In the genomic region with DNA sequence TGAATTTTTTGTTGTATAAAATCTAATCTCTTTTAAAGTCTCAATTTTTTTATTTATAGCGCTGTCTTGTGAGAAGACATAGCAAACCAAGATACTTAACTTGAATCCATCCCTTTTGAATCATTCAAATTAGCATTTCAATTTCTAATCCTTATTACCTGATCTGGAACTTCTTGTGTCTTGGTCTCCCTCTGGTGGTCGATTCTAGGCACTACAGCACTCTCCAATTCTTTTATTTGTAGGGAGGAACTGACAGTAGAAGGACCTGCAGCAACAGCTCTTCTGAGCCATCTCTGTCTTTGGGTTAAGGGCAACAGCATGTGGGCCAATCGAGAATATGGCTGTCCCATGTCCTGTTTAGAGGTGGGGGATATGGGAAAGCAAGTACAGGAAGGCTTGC, we compare ENCODE assay signal across 9 mouse cellular contexts. TPM values are rescaled to one million over a fixed set of nuclear protein-coding genes. Genes with fewer than 3 reads are reported as not detected.
A peak's percentile ranks its signal among the peaks of the same experiment; 100 is the strongest.
DNase-seq lines count a peak whose midpoint lies in the region; ATAC-seq and TF ChIP-seq lines count a peak whose summit lies in the region.
"Had no signal": no experiment of that assay in that cellular context is flagged by ENCODE, and none has a peak within 500 bp of the region (broad histone marks: within the 10 kb centered on the region; RNA-seq: fewer than 3 reads in every experiment).

No protein-coding gene starts in this region.

- TF ChIP-seq CTCF in stomach, postnatal 0 days (IDR thresholded peaks at IDR 0.05; ENCODE audit: low read depth), result peak; percentile 84

- no peak overlapping the region for H3K9ac ChIP-seq in embryonic facial prominence, embryonic 14.5 days (ENCODE audit: low read depth, low read length)
- H3K9ac ChIP-seq in limb, embryonic 11.5 days (ENCODE audit: low read length), result no peak overlapping the region
- H3K9ac ChIP-seq in stomach, postnatal 0 days (ENCODE audit: low read length), result no peak overlapping the region
- H3K9ac ChIP-seq: heart, embryonic 13.5 days; neural tube, embryonic 12.5 days had no signal

- no peaks in the 10 kb centered on the region for H3K4me1 ChIP-seq in embryonic facial prominence, embryonic 14.5 days (ENCODE audit: control insufficient read depth, insufficient read depth, low read length)
- H3K4me1 ChIP-seq in limb, embryonic 11.5 days (ENCODE audit: control insufficient read depth, insufficient read depth, low read length), result no peaks in the 10 kb centered on the region
- no peaks in the 10 kb centered on the region for H3K4me1 ChIP-seq in stomach, postnatal 0 days (replicated peaks; ENCODE audit: control insufficient read depth, insufficient read depth)
- H3K4me1 ChIP-seq: heart, embryonic 13.5 days; neural tube, embryonic 12.5 days had no signal

- no peak overlapping the region for H3K27ac ChIP-seq in embryonic facial prominence, embryonic 14.5 days (replicated peaks; ENCODE audit: low read depth, low read length)
- no peak overlapping the region for H3K27ac ChIP-seq in limb, embryonic 11.5 days (replicated peaks; ENCODE audit: low read depth, low read length)
- H3K27ac ChIP-seq in stomach, postnatal 0 days (replicated peaks), result no peak overlapping the region
- H3K27ac ChIP-seq: heart, embryonic 13.5 days; neural tube, embryonic 12.5 days had no signal

- whole genome bisulfite sequencing in embryonic facial prominence, embryonic 14.5 days, result 8% methylated on average over 3 of the region's 3 CpGs
- 10% methylated on average over 3 of the region's 3 CpGs for WGBS in limb, embryonic 11.5 days
- 5% methylated on average over 3 of the region's 3 CpGs for WGBS in stomach, postnatal 0 days

- no peak for ATAC-seq in embryonic facial prominence, embryonic 14.5 days (ENCODE audit: low read depth)
- no peak for ATAC-seq in limb, embryonic 11.5 days (ENCODE audit: insufficient number of reproducible peaks, low FRiP score, low TSS enrichment, low read depth)
- no peak for ATAC-seq in stomach, postnatal 0 days (ENCODE audit: low FRiP score, low TSS enrichment)

- no peaks in the 10 kb centered on the region for H3K9me3 ChIP-seq in embryonic facial prominence, embryonic 14.5 days (ENCODE audit: control insufficient read depth, low read length)
- no peaks in the 10 kb centered on the region for H3K9me3 ChIP-seq in limb, embryonic 11.5 days (ENCODE audit: control insufficient read depth, low read length)
- H3K9me3 ChIP-seq in stomach, postnatal 0 days (ENCODE audit: control insufficient read depth, low read length), result no peaks in the 10 kb centered on the region
- H3K9me3 ChIP-seq: heart, embryonic 13.5 days; neural tube, embryonic 12.5 days had no signal

- no peak overlapping the region for H3K4me3 ChIP-seq in embryonic facial prominence, embryonic 14.5 days (ENCODE audit: low read depth, low read length)
- no peak overlapping the region for H3K4me3 ChIP-seq in limb, embryonic 11.5 days (ENCODE audit: low read depth, low read length)
- no peak overlapping the region for H3K4me3 ChIP-seq in stomach, postnatal 0 days (ENCODE audit: low read depth, low read length)
- H3K4me3 ChIP-seq: heart, embryonic 13.5 days; neural tube, embryonic 12.5 days had no signal

- no peak overlapping the region for H3K4me2 ChIP-seq in embryonic facial prominence, embryonic 14.5 days (ENCODE audit: low read depth, low read length)
- H3K4me2 ChIP-seq in limb, embryonic 11.5 days (ENCODE audit: low read depth, severe bottlenecking), result no peak overlapping the region
- no peak overlapping the region for H3K4me2 ChIP-seq in stomach, postnatal 0 days (replicated peaks; ENCODE audit: low read depth)
- H3K4me2 ChIP-seq: heart, embryonic 13.5 days; neural tube, embryonic 12.5 days had no signal

- no peak for TF ChIP-seq EP300 in stomach, postnatal 0 days (optimal IDR thresholded peaks at IDR 0.05)

- H3K27me3 ChIP-seq in embryonic facial prominence, embryonic 14.5 days (replicated peaks; ENCODE audit: control insufficient read depth, insufficient read depth, low read length), result no peaks in the 10 kb centered on the region
- H3K27me3 ChIP-seq in limb, embryonic 11.5 days (ENCODE audit: control insufficient read depth, insufficient read depth, low read length), result no peaks in the 10 kb centered on the region
- H3K27me3 ChIP-seq in stomach, postnatal 0 days (ENCODE audit: control insufficient read depth, insufficient read depth, low read length), result no peaks in the 10 kb centered on the region
- H3K27me3 ChIP-seq: heart, embryonic 13.5 days; neural tube, embryonic 12.5 days had no signal

- peak; percentile 14 for DNase-seq in layer of hippocampus, adult 11-12 months (ENCODE audit: low spot score)
- DNase-seq in layer of hippocampus, adult 9-10 months (ENCODE audit: low spot score), result no peak
- DNase-seq in ES-CJ7 (ENCODE audit: low read depth, low spot score) (peak; percentile 56), ZHBTc4 (ENCODE audit: low read depth, low spot score) (peak; percentile 62)
- DNase-seq in embryonic facial prominence, embryonic 14.5 days (ENCODE audit: low spot score), result peak; percentile 45
- DNase-seq in limb, embryonic 11.5 days (ENCODE audit: low spot score), result peak; percentile 69
- peak; percentile 57 for DNase-seq in stomach, postnatal 0 days (ENCODE audit: low spot score)

- no peaks in the 10 kb centered on the region for H3K36me3 ChIP-seq in embryonic facial prominence, embryonic 14.5 days (ENCODE audit: control insufficient read depth, insufficient read depth, low read length)
- H3K36me3 ChIP-seq in limb, embryonic 11.5 days (ENCODE audit: control insufficient read depth, insufficient read depth, low read length), result no peaks in the 10 kb centered on the region
- H3K36me3 ChIP-seq in stomach, postnatal 0 days (ENCODE audit: control insufficient read depth, insufficient read depth, low read length), result no peaks in the 10 kb centered on the region
- H3K36me3 ChIP-seq: heart, embryonic 13.5 days; neural tube, embryonic 12.5 days had no signal

RNA-seq across cellular contexts. Expression of a gene that starts 5.4 kb away (rescaled TPM):
- polyA plus RNA-seq in embryonic facial prominence, embryonic 14.5 days (2014; fragmentation: Nextera tagmentation; extraction: Ambion mirVana), result not detected in 2 replicates
- not detected in 2 replicates for polyA plus RNA-seq in limb, embryonic 11.5 days (2014; fragmentation: Nextera tagmentation; extraction: Ambion mirVana)
- polyA plus RNA-seq in stomach, postnatal 0 days (2015; fragmentation: Nextera tagmentation; extraction: Ambion mirVana), result 1.7 and 6.5 TPM in 2 replicates
- polyA plus RNA-seq: heart, embryonic 13.5 days; neural tube, embryonic 12.5 days had no signal
